Mouse (Mus musculus) granulocyte monocyte progenitor cell, adult 5-6 weeks (primary cell): ENCODE data around the gene Ranbp3. TPM values are rescaled to one million over a fixed set of nuclear protein-coding genes. Genes with fewer than 3 reads are reported as not detected.

ENCODE experiments used
- ATAC-seq: replicated peaks from 2 replicates; pipeline ENCODE4 v1.8.0; 2016; ENCODE audit warnings: mild to moderate bottlenecking, moderate TSS enrichment, inconsistent platforms; ENCODE audit not compliant: poor library complexity, severe bottlenecking
- total RNA-seq, 2 experiments: library from RNA; stranded (forward) in 1 of 2; stranded (reverse) in 1 of 2; fragments of 200-712, 200-1000 nt in 1 of 2; fragments of >200 nt in 1 of 2; fragmentation: Nextera tagmentation in 1 of 2; gene quantifications; 2 replicates each; pipeline ENCODE4 v1.2.3; 2014 to 2017

Ranbp3 gene
- total RNA-seq, 2 experiments from 2014 or later = 43.9 to 70.1 TPM

GRCm38 (mm10) chr17:56759261-56759660, 86.2 kb downstream of the Ranbp3 start:
- ATAC-seq = no peak

DNA sequence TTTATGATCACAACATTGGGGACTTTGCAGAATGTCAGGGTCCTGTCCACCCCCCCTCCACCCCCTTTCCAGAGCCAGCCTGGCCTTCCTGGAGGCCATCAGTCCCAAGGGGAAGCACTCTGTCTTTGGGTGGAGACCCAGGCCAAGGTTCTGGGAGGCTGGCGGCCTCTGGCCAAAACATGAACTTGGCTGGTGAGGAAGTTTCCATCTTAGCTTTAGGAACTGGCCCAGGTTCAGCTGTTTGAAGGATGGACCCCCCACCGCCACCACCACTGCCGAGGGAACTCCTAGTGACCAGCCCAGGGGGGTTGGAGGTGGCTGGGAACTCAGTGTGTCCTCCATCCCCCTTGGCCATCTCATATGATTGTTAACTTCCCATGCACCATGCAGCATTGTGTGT, 88.0 kb downstream of the Ranbp3 start:
- ATAC-seq = no peak

Other genes with a start within 250 kb of the Ranbp3 start
- 62.2 and 73.5 TPM in 2 replicates for gene Ptprs, start 196.8 kb upstream of the Ranbp3 start, total RNA-seq (2014; fragmentation: Nextera tagmentation)
- gene Ptprs, start 196.8 kb upstream of the Ranbp3 start, total RNA-seq (2017) = 45.1 and 59.2 TPM in 2 replicates
- gene Znrf4, start 160.9 kb upstream of the Ranbp3 start, total RNA-seq (2014; fragmentation: Nextera tagmentation) = not detected in 2 replicates
- not detected in 2 replicates for gene Znrf4, start 160.9 kb upstream of the Ranbp3 start, total RNA-seq (2017)
- gene Gm20219, start 118.9 kb upstream of the Ranbp3 start, total RNA-seq (2014; fragmentation: Nextera tagmentation) = 0.84 and 1.1 TPM in 2 replicates
- 0.41 TPM in 1 of 2 replicates, not detected in the other for gene Gm20219, start 118.9 kb upstream of the Ranbp3 start, total RNA-seq (2017)
- gene Safb2, start 88.7 kb upstream of the Ranbp3 start, total RNA-seq (2014; fragmentation: Nextera tagmentation) = 99.5 and 132 TPM in 2 replicates
- 66.4 and 76.5 TPM in 2 replicates for gene Safb2, start 88.7 kb upstream of the Ranbp3 start, total RNA-seq (2017)
- gene Safb, start 88.5 kb upstream of the Ranbp3 start, total RNA-seq (2014; fragmentation: Nextera tagmentation) = 69.1 and 99.9 TPM in 2 replicates
- 72.9 and 77.2 TPM in 2 replicates for gene Safb, start 88.5 kb upstream of the Ranbp3 start, total RNA-seq (2017)
- 140 and 159 TPM in 2 replicates for gene 2410015M20Rik, start 63.5 kb upstream of the Ranbp3 start, total RNA-seq (2014; fragmentation: Nextera tagmentation)
- 147 and 185 TPM in 2 replicates for gene 2410015M20Rik, start 63.5 kb upstream of the Ranbp3 start, total RNA-seq (2017)
- gene Rpl36, start 59.9 kb upstream of the Ranbp3 start, total RNA-seq (2014; fragmentation: Nextera tagmentation) = 1,578 and 3,268 TPM in 2 replicates
- 2,318 and 2,523 TPM in 2 replicates for gene Rpl36, start 59.9 kb upstream of the Ranbp3 start, total RNA-seq (2017)
- gene Lonp1, start 46.4 kb upstream of the Ranbp3 start, total RNA-seq (2014; fragmentation: Nextera tagmentation) = 38.2 and 45.5 TPM in 2 replicates
- gene Lonp1, start 46.4 kb upstream of the Ranbp3 start, total RNA-seq (2017) = 64.1 and 68.4 TPM in 2 replicates
- gene Catsperd, start 45.2 kb upstream of the Ranbp3 start, total RNA-seq (2014; fragmentation: Nextera tagmentation) = not detected in 2 replicates
- 0.77 TPM in 1 of 2 replicates, not detected in the other for gene Catsperd, start 45.2 kb upstream of the Ranbp3 start, total RNA-seq (2017)
- 134 and 201 TPM in 2 replicates for gene Ndufa11, start 44.5 kb downstream of the Ranbp3 start, total RNA-seq (2014; fragmentation: Nextera tagmentation)
- 99.5 and 106 TPM in 2 replicates for gene Ndufa11, start 44.5 kb downstream of the Ranbp3 start, total RNA-seq (2017)
- 5.3 and 9.1 TPM in 2 replicates for gene Vmac, start 44.7 kb downstream of the Ranbp3 start, total RNA-seq (2014; fragmentation: Nextera tagmentation)
- 3.7 and 9.1 TPM in 2 replicates for gene Vmac, start 44.7 kb downstream of the Ranbp3 start, total RNA-seq (2017)
- not detected in 2 replicates for gene Nrtn, start 84.2 kb downstream of the Ranbp3 start, total RNA-seq (2014; fragmentation: Nextera tagmentation)
- gene Nrtn, start 84.2 kb downstream of the Ranbp3 start, total RNA-seq (2017) = not detected in 2 replicates
- 20.5 and 22.8 TPM in 2 replicates for gene Dus3l, start 91.5 kb downstream of the Ranbp3 start, total RNA-seq (2014; fragmentation: Nextera tagmentation)
- 18.2 and 21.8 TPM in 2 replicates for gene Dus3l, start 91.5 kb downstream of the Ranbp3 start, total RNA-seq (2017)
- gene Prr22, start 97.0 kb downstream of the Ranbp3 start, total RNA-seq (2014; fragmentation: Nextera tagmentation) = 0.17 and 2.6 TPM in 2 replicates
- gene Prr22, start 97.0 kb downstream of the Ranbp3 start, total RNA-seq (2017) = 1.6 and 1.7 TPM in 2 replicates
- 4.4 and 6.4 TPM in 2 replicates for gene Rfx2, start 157.7 kb downstream of the Ranbp3 start, total RNA-seq (2014; fragmentation: Nextera tagmentation)
- gene Rfx2, start 157.7 kb downstream of the Ranbp3 start, total RNA-seq (2017) = 1.6 and 2.8 TPM in 2 replicates
- gene Acsbg2, start 201.2 kb downstream of the Ranbp3 start, total RNA-seq (2014; fragmentation: Nextera tagmentation) = not detected in 2 replicates
- not detected in 2 replicates for gene Acsbg2, start 201.2 kb downstream of the Ranbp3 start, total RNA-seq (2017)
- gene 1700061G19Rik, start 202.2 kb downstream of the Ranbp3 start, total RNA-seq (2014; fragmentation: Nextera tagmentation) = 0.47 TPM in 1 of 2 replicates, not detected in the other
- gene 1700061G19Rik, start 202.2 kb downstream of the Ranbp3 start, total RNA-seq (2017) = 0.17 TPM in 1 of 2 replicates, not detected in the other